In genomic region chr4:105390378-105390777, GRCm38 (mm10) we compare ENCODE assay signal across 10 mouse cellular contexts.
DNase-seq lines count a peak whose midpoint lies in the region; ATAC-seq and TF ChIP-seq lines count a peak whose summit lies in the region.
"Had no signal": no experiment of that assay in that cellular context is flagged by ENCODE, and none has a peak within 500 bp of the region (broad histone marks: within the 10 kb centered on the region; RNA-seq: fewer than 3 reads in every experiment).

No protein-coding gene starts in this region.

- TF ChIP-seq EP300 in heart, postnatal 0 days (IDR thresholded peaks at IDR 0.05; ENCODE audit: low read depth) = no peak

- H3K4me2 ChIP-seq in hindbrain, embryonic 11.5 days (replicated peaks; ENCODE audit: low read depth, low read length) = no peak overlapping the region
- H3K4me2 ChIP-seq in hindbrain, embryonic 12.5 days (replicated peaks) = no peak overlapping the region
- no peak overlapping the region for H3K4me2 ChIP-seq in heart, postnatal 0 days (ENCODE audit: low read depth, low read length)
- no peak overlapping the region for H3K4me2 ChIP-seq in intestine, embryonic 16.5 days (ENCODE audit: low read depth, low read length)
- H3K4me2 ChIP-seq: neural tube, embryonic 13.5 days had no signal

- peak; percentile 57 for DNase-seq in hindbrain, embryonic 11.5 days (ENCODE audit: low spot score)
- peak; percentile 87 for DNase-seq in ZHBTc4 (ENCODE audit: low read depth, low spot score)
- peak; percentile 59 for DNase-seq in heart, postnatal 0 days (ENCODE audit: low spot score)
- peak; percentile 22 for DNase-seq in lung, postnatal 36 days
- DNase-seq in adrenal gland, adult 2 months = no peak

- H3K27ac ChIP-seq in hindbrain, embryonic 11.5 days (ENCODE audit: low read depth, low read length) = no peak overlapping the region
- no peak overlapping the region for H3K27ac ChIP-seq in hindbrain, embryonic 12.5 days
- H3K27ac ChIP-seq in heart, postnatal 0 days (ENCODE audit: low read depth) = no peak overlapping the region
- no peak overlapping the region for H3K27ac ChIP-seq in intestine, embryonic 16.5 days (ENCODE audit: low read length)
- H3K27ac ChIP-seq: neural tube, embryonic 13.5 days had no signal

- no peaks in the 10 kb centered on the region for H3K9me3 ChIP-seq in hindbrain, embryonic 11.5 days (ENCODE audit: control insufficient read depth, low read length)
- no peaks in the 10 kb centered on the region for H3K9me3 ChIP-seq in hindbrain, embryonic 12.5 days (replicated peaks)
- H3K9me3 ChIP-seq in heart, postnatal 0 days (replicated peaks; ENCODE audit: control insufficient read depth, low read length) = no peaks in the 10 kb centered on the region
- no peaks in the 10 kb centered on the region for H3K9me3 ChIP-seq in intestine, embryonic 16.5 days (ENCODE audit: control insufficient read depth, low read length)

- WGBS in hindbrain, embryonic 11.5 days = 23% methylated on average over 5 of the region's 5 CpGs
- 30% methylated on average over 5 of the region's 5 CpGs for WGBS in hindbrain, embryonic 12.5 days
- 20% methylated on average over 5 of the region's 5 CpGs for WGBS in heart, postnatal 0 days
- 26% methylated on average over 5 of the region's 5 CpGs for WGBS in intestine, embryonic 16.5 days

- H3K4me1 ChIP-seq in hindbrain, embryonic 11.5 days (replicated peaks; ENCODE audit: control insufficient read depth, insufficient read depth, low read length) = no peaks in the 10 kb centered on the region
- H3K4me1 ChIP-seq in hindbrain, embryonic 12.5 days = no peaks in the 10 kb centered on the region
- H3K4me1 ChIP-seq in heart, postnatal 0 days (ENCODE audit: control insufficient read depth, insufficient read depth) = peaks cover 4% of the 10 kb centered on the region
- H3K4me1 ChIP-seq in intestine, embryonic 16.5 days (ENCODE audit: control insufficient read depth, insufficient read depth, low read length) = no peaks in the 10 kb centered on the region
- H3K4me1 ChIP-seq: neural tube, embryonic 13.5 days had no signal

- no peaks in the 10 kb centered on the region for H3K27me3 ChIP-seq in hindbrain, embryonic 11.5 days (ENCODE audit: control insufficient read depth, insufficient read depth, low read length)
- H3K27me3 ChIP-seq in hindbrain, embryonic 12.5 days = no peaks in the 10 kb centered on the region
- H3K27me3 ChIP-seq in heart, postnatal 0 days (ENCODE audit: control insufficient read depth, insufficient read depth, low read length) = no peaks in the 10 kb centered on the region
- no peaks in the 10 kb centered on the region for H3K27me3 ChIP-seq in intestine, embryonic 16.5 days (replicated peaks; ENCODE audit: control insufficient read depth, insufficient read depth, low read length)
- H3K27me3 ChIP-seq: neural tube, embryonic 13.5 days had no signal

- no peak for TF ChIP-seq CTCF in heart, postnatal 0 days (IDR thresholded peaks at IDR 0.05; ENCODE audit: low read depth)

- no peak overlapping the region for H3K4me3 ChIP-seq in hindbrain, embryonic 11.5 days (ENCODE audit: low read depth, low read length)
- H3K4me3 ChIP-seq in hindbrain, embryonic 12.5 days = no peak overlapping the region
- H3K4me3 ChIP-seq in heart, postnatal 0 days (ENCODE audit: low read depth, low read length) = no peak overlapping the region
- H3K4me3 ChIP-seq in intestine, embryonic 16.5 days (ENCODE audit: low read length) = no peak overlapping the region
- H3K4me3 ChIP-seq: erythroblast, embryonic 14.5 days; neural tube, embryonic 13.5 days had no signal

- no peak for ATAC-seq in hindbrain, embryonic 11.5 days (ENCODE audit: low FRiP score)
- ATAC-seq in hindbrain, embryonic 12.5 days (ENCODE audit: low FRiP score) = no peak
- ATAC-seq in heart, postnatal 0 days (ENCODE audit: insufficient read depth, low read depth) = no peak
- ATAC-seq in intestine, embryonic 16.5 days = no peak
- no peak for ATAC-seq in CD4-positive, CD25-positive, alpha-beta regulatory T cell, adult 4 months

- no peak overlapping the region for H3K9ac ChIP-seq in hindbrain, embryonic 11.5 days (ENCODE audit: low read depth, low read length)
- no peak overlapping the region for H3K9ac ChIP-seq in hindbrain, embryonic 12.5 days
- no peak overlapping the region for H3K9ac ChIP-seq in heart, postnatal 0 days (replicated peaks; ENCODE audit: low read depth, low read length)
- H3K9ac ChIP-seq in intestine, embryonic 16.5 days (ENCODE audit: low read depth, low read length) = no peak overlapping the region
- H3K9ac ChIP-seq: neural tube, embryonic 13.5 days had no signal

- H3K36me3 ChIP-seq in hindbrain, embryonic 11.5 days (ENCODE audit: control insufficient read depth, insufficient read depth, low read length) = no peaks in the 10 kb centered on the region
- no peaks in the 10 kb centered on the region for H3K36me3 ChIP-seq in hindbrain, embryonic 12.5 days
- H3K36me3 ChIP-seq in heart, postnatal 0 days (replicated peaks; ENCODE audit: control insufficient read depth, insufficient read depth, low read length) = no peaks in the 10 kb centered on the region
- H3K36me3 ChIP-seq in intestine, embryonic 16.5 days (ENCODE audit: control insufficient read depth, insufficient read depth, low read length) = no peaks in the 10 kb centered on the region
- H3K36me3 ChIP-seq: neural tube, embryonic 13.5 days had no signal
